Mouse (Mus musculus): ENCODE results near the gene Tmem100.

DNA sequence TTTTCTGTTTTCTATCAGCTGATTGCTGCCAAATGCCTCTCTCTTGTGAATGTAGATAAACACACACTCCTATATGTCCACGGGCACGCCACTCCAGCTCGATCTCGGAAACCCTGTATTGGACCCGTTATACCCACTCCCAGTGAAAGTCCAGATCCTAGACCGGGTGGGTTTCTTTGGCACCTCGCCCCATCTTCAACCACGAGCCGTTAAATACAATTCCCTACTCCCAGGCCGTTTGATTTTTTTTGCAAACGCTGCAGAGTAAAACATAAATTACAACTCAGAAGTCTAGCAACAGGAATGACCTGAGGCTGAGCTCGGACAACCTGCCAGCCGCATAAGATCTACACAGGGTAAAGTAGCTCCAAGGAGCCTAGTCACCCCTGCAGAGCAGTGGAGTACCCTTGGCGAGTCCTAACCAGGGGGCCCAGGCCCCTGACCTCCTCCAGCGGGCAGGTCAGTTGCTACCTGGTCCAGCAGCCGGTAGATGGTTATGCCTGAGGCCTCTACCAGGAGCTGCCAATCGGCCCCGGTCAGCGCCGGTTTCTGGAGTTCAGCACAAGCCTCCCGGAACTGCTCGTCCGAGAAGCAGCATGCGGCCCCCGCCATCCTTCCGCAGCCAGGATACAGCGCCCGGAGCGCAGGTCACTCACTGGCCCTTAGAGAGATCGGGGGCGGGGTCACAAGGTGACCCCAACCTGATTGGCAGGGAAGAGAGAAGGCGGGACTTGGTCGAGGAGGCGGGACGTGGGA, 27.7 kb upstream of the Tmem100 start, which contains the start of gene Pctp:
- TF ChIP-seq POLR2A (IDR thresholded peaks at IDR 0.05; ENCODE audit: control insufficient read depth, low read depth, low read length) (peak; percentile 72), CTCF (IDR thresholded peaks at IDR 0.05; ENCODE audit: control insufficient read depth, insufficient read depth, insufficient replicate concordance, low read depth, low read length) (no peak)
